Mouse (Mus musculus): ENCODE data around the gene Fcgbp. TPM values are rescaled to one million over a fixed set of nuclear protein-coding genes. Genes with fewer than 3 reads are reported as not detected.

Fcgbp gene
- polyA plus RNA-seq (2012; rRNA removed) = 3,234 and 3,450 TPM in 2 replicates

GRCm38 (mm10) chr7:28070531-28071298 lies at the start of gene Fcgbp:
Fcgbp (plus strand) TSS chr7:28071236.

DNA sequence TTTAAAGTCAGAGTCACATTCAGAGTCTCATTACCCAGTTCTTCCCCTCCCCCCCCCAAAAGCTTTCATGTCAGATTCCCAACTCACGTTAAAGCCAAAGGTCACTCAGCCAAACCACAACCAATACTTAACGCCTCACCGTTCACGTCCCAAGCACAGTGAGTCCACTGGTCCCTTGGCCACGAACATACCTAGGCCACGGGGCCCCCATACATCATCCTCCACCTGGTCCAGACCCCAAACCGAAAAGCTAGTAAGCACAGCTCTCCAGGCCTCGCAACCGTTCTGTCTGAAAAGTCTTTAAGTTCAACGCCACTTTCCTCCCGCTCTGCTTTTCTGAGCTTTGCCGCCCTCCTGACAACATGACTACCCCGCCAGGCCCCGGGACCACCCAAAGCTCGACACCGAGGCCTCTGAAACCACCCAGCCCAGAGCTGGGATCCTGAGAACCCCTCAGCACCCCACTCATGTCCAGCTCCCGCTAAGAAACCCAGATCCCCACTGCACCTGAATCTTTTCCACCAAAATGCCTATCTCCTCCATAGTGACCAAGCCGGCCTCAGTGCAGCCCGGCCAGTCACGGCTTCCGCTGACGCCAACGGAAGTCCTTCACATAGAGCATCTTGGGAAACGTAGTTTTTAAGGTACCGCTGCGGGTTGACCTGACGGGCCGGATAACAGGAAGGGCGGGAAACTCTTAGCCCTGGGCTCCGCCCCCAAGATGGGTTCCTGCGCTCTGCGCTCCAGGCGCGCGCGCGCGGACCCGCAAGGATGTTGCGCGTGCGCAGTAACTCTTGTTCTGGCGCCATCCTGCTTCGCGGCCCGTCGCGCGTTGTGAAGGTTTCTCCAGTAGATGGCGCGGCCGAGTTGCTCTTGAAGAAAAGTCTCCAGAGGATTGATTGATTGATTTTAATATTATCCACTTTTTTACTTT lies 21.3 kb upstream of the Fcgbp start, which contains the start of gene Psmc4:
Gene Psmc4, minus strand, starts transcription at position 626 of the 934 bp plus-strand sequence.

GRCm38 (mm10) chr7:28129166-28129565 lies 58.1 kb downstream of the Fcgbp start, which contains the start of gene 9530053A07Rik:
9530053A07Rik (plus strand) TSS chr7:28129466.

DNA sequence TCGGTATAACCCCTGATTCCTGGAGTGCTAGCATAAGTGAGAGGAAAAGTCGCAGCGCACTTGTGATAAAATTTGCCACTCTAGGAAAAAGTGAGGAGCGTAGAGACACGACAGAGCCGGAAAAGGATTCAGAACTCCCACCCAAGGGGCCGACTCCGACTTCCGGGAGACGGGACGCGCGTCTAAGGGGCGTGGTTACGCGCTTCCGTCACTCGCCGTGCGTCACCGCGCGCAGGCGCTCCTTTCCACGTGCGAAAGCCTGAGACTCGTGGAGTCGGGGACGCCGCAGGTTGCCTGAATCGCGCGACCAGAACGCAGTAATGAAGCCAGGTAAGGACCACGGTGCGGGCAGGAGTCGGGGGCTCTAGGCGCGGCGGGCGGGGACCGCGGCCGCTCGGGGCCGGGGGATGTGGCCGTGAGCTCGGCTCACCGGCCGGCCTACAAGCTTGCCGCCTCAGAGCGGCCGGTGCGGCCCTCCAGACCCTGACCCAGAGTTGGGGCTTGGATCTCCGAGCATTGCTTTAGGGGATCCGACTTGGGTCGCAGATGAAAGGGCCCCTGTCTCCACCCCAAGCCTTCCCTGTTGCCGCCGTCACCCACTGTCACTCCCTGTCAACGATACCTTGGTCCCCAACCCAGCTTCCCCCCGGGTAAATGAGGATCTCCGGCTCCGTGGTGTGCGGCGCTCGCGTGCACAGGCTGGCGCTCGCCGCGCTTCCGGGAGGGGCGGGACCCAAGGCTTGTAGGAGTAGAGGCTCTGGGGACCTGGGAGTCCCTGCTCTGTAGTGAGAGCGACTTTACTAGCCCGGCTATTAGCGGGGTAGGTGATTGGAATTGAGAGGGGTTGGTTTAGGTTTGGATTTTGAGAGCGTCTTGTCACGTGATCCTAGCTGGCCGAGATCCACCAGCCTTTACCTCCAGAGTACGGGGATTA lies 98.7 kb downstream of the Fcgbp start, which contains the start of gene Fbl:
Gene Fbl, plus strand, starts transcription at position 222 of the 934 bp plus-strand sequence.

Other genes starting within 250 kb of the Fcgbp start
- gene Zfp59, start 232.6 kb upstream of the Fcgbp start, polyA plus RNA-seq (2012; rRNA removed) = 0.39 and 0.42 TPM in 2 replicates
- 0.20 and 0.43 TPM in 2 replicates for gene Zfp607a, start 213.7 kb upstream of the Fcgbp start, polyA plus RNA-seq (2012; rRNA removed)
- gene Zfp974, start 141.8 kb upstream of the Fcgbp start, polyA plus RNA-seq (2012; rRNA removed) = 0.73 and 1.2 TPM in 2 replicates
- 0.44 and 0.61 TPM in 2 replicates for gene Zfp780b, start 92.1 kb upstream of the Fcgbp start, polyA plus RNA-seq (2012; rRNA removed)
- gene Zfp850, start 57.1 kb upstream of the Fcgbp start, polyA plus RNA-seq (2012; rRNA removed) = 0.12 and 0.15 TPM in 2 replicates
- 82.0 and 91.9 TPM in 2 replicates for gene Psmc4, start 21.1 kb upstream of the Fcgbp start, polyA plus RNA-seq (2012; rRNA removed)
- gene 9530053A07Rik, start 58.2 kb downstream of the Fcgbp start, polyA plus RNA-seq (2012; rRNA removed) = 0.41 and 0.66 TPM in 2 replicates
- gene Fbl, start 98.5 kb downstream of the Fcgbp start, polyA plus RNA-seq (2012; rRNA removed) = 25.7 and 29.3 TPM in 2 replicates
- gene Dyrk1b, start 108.2 kb downstream of the Fcgbp start, polyA plus RNA-seq (2012; rRNA removed) = 38.3 and 38.8 TPM in 2 replicates
- gene Eid2, start 196.6 kb downstream of the Fcgbp start, polyA plus RNA-seq (2012; rRNA removed) = 6.1 and 6.9 TPM in 2 replicates
- 9.7 and 11.1 TPM in 2 replicates for gene Eid2b, start 206.5 kb downstream of the Fcgbp start, polyA plus RNA-seq (2012; rRNA removed)
- gene Selenov, start 219.9 kb downstream of the Fcgbp start, polyA plus RNA-seq (2012; rRNA removed) = 0.12 TPM in 1 of 2 replicates, not detected in the other
- 0.59 and 0.84 TPM in 2 replicates for gene Dll3, start 231.0 kb downstream of the Fcgbp start, polyA plus RNA-seq (2012; rRNA removed)
- 64.2 and 71.4 TPM in 2 replicates for gene Timm50, start 240.8 kb downstream of the Fcgbp start, polyA plus RNA-seq (2012; rRNA removed)

Data from colon, adult 2 months (tissue).